Comparison of ENCODE assay signal across 10 mouse cellular contexts in the genomic region with DNA sequence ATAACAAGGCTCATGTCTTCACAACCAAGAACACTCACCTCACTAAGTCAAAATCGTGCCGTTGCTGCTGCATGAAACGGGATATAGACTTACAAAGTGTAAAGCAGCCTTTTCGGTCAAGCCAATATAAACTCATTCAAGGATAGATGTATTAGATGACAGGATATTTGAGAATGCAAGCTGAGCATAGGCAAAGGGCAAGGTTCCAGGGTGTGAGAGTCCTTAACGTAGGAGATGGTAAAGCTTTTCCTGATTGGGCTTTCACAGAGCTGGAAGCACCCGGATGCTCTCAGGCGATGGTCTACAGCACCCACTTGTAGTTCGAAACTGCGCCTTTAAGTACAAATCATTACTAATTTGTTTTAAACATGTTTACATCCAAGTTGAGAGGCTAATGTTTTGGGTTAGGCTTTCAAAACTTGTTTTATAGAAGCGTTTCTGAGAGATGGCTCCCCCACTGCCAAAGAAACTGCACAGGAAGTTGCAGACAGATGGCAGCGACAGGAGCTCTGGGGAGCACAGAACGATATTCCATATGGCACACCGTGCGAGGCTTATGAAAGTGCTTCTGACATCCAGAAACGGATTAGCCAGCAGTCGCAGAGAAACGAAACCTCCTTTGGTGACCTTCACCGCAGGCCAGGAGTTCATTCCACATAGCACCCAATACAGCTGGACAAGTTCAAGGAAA. TPM values are rescaled to one million over a fixed set of nuclear protein-coding genes. Genes with fewer than 3 reads are reported as not detected.
DNase-seq lines count a peak whose midpoint lies in the region.
"Had no signal": no experiment of that assay in that cellular context is flagged by ENCODE, and none has a peak within 500 bp of the region (broad histone marks: within the 10 kb centered on the region; RNA-seq: fewer than 3 reads in every experiment).

No protein-coding gene starts in this region.

- no peaks in the 10 kb centered on the region for H3K36me3 ChIP-seq in embryonic facial prominence, embryonic 10.5 days (replicated peaks)

- no peaks in the 10 kb centered on the region for H3K4me1 ChIP-seq in embryonic facial prominence, embryonic 10.5 days

- 85% methylated on average over 18 of the region's 18 CpGs for WGBS in embryonic facial prominence, embryonic 10.5 days

- H3K27me3 ChIP-seq in embryonic facial prominence, embryonic 10.5 days (replicated peaks; ENCODE audit: low read depth, poor library complexity, severe bottlenecking): no peaks in the 10 kb centered on the region
- H3K27me3 ChIP-seq: Patski had no signal

- no peaks in the 10 kb centered on the region for H3K9me3 ChIP-seq in embryonic facial prominence, embryonic 10.5 days

- peak; percentile 39 for DNase-seq in adrenal gland, adult 2 months
- DNase-seq in adrenal gland, adult 18-20 months (ENCODE audit: low spot score in 2 of 2): no peak
- DNase-seq in retina, postnatal 1 day: peak; percentile 25
- no peak for DNase-seq in retina, embryonic 14.5 days (ENCODE audit: low spot score)
- DNase-seq in layer of hippocampus, adult 9-11 months: peak; percentile 83
- peak; percentile 83 for DNase-seq in telencephalon, adult 2 months (ENCODE audit: low read depth, low spot score)
- DNase-seq in embryonic facial prominence, embryonic 10.5 days (ENCODE audit: low spot score): no peak
- no peak for DNase-seq in kidney, adult 11 months

- H3K27ac ChIP-seq in embryonic facial prominence, embryonic 10.5 days (replicated peaks): no peak overlapping the region
- H3K27ac ChIP-seq: kidney, postnatal 0 days had no signal

- no peak overlapping the region for H3K4me3 ChIP-seq in embryonic facial prominence, embryonic 10.5 days

RNA-seq across cellular contexts. Expression of gene Rell1, which starts 54.1 kb away (rescaled TPM):
- 10 to 100 TPM; 53.6 to 69.5 TPM for total RNA-seq in adrenal gland, adult 2 months (2021)
- polyA plus RNA-seq in adrenal gland, adult 2 months (2012; rRNA removed): 21.7 and 27.0 TPM in 2 replicates
- 100 to 1,000 TPM in 1 of 2 experiments, 10 to 100 TPM in 1; 69.2 to 115 TPM for total RNA-seq in adrenal gland, adult 18-20 months (2021)
- polyA plus RNA-seq in embryonic facial prominence, embryonic 10.5 days (2016; fragmentation: Nextera tagmentation; extraction: Ambion mirVana): 13.9 and 14.0 TPM in 2 replicates

Comparison
In these comparisons a context has a peak if more than half of its experiments do, and no peak if none do; other contexts are left out.
1. DNase-seq: peak in adrenal gland, adult 2 months (single experiment), retina, postnatal 1 day (single experiment), layer of hippocampus, adult 9-11 months (single experiment) and telencephalon, adult 2 months (single experiment); none in adrenal gland, adult 18-20 months (0 of 2), retina, embryonic 14.5 days (single experiment), embryonic facial prominence, embryonic 10.5 days (single experiment) and kidney, adult 11 months (single experiment).